ENCODE assay signal across 20 mouse cellular contexts in the genomic region with DNA sequence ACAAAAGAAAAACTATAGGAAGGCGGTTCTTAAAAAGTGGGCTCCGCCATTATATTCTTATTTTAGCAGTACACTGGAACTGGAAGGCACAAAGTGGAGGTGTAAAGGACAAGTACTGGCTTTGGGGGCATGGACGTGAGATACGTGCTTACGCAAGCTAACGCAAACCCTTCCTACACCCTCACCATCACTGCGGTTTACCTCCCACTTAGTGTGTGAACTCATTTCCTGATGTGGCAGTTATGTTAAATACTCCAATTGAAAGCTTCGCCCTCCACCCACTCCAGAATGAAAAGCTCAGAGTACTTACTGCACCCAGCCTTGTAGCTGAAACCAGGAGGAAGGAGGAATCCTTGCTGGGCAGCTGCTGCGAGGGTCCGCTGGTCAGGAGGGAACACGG.
"Had no signal": no experiment of that assay in that cellular context is flagged by ENCODE, and none has a peak within 500 bp of the region (broad histone marks: within the 10 kb centered on the region; RNA-seq: fewer than 3 reads in every experiment).

No protein-coding gene starts in this region.

- DNase-seq: lung, adult 18-20 months; lung, embryonic 14.5 days; lung, postnatal 14 days; lung, postnatal 36 days; retina, postnatal 1 day; right cerebral cortex, adult 18-20 months; right cerebral cortex, postnatal 25 days; right cerebral cortex, postnatal 4 days; spleen, adult 18-20 months; thymus, adult 18-20 months; thymus, postnatal 14 days; thymus, postnatal 36 days had no signal

- H3K4me3 ChIP-seq: megakaryocyte, embryonic 14.5 days; midbrain, embryonic 13.5 days; myocyte; neural tube, embryonic 13.5 days; neural tube, embryonic 15.5 days had no signal

- ATAC-seq: midbrain, embryonic 13.5 days; midbrain, embryonic 16.5 days had no signal

- H3K4me1 ChIP-seq: megakaryocyte, embryonic 14.5 days; midbrain, embryonic 13.5 days; neural tube, embryonic 13.5 days; neural tube, embryonic 15.5 days had no signal

- H3K27me3 ChIP-seq: megakaryocyte, embryonic 14.5 days; midbrain, embryonic 13.5 days; neural tube, embryonic 13.5 days; neural tube, embryonic 15.5 days had no signal

- H3K9me3 ChIP-seq: midbrain, embryonic 13.5 days; neural tube, embryonic 13.5 days; neural tube, embryonic 15.5 days had no signal

- H3K27ac ChIP-seq: macrophage; midbrain, embryonic 13.5 days; neural tube, embryonic 13.5 days; neural tube, embryonic 15.5 days had no signal

- H3K9ac ChIP-seq: lung, embryonic 14.5 days; midbrain, embryonic 13.5 days; neural tube, embryonic 13.5 days; neural tube, embryonic 15.5 days had no signal

- H3K4me2 ChIP-seq: lung, embryonic 14.5 days; midbrain, embryonic 11.5 days; midbrain, embryonic 13.5 days; neural tube, embryonic 13.5 days; neural tube, embryonic 15.5 days had no signal
